Mouse (Mus musculus) lung, embryonic 14.5 days (tissue): ENCODE measurements around the gene Aebp2. TPM values are rescaled to one million over a fixed set of nuclear protein-coding genes. Genes with fewer than 3 reads are reported as not detected.
"Not testable (repeated sequence)": the region's sequence is repeated elsewhere in the genome, so short reads cannot be mapped to it uniquely, and the experiment has no call there.

Source experiments
- ATAC-seq: fragments of 200-750 bp; cut with Nextera tagmentation; 2 replicates; pipeline ENCODE4 v1.8.0; 2017; ENCODE audit warnings: mild to moderate bottlenecking, moderate TSS enrichment, moderate library complexity; ENCODE audit not compliant: insufficient read depth
- DNase-seq: peaks from one replicate; pipeline ENCODE4 v3.0.0-alpha.2; 2015
- H3K27ac ChIP-seq: fragments of 300-500 bp; sonication (generic); 2 replicates; pipeline ENCODE4 v1.5.1; 2014; ENCODE audit warnings: low read depth, mild to moderate bottlenecking, moderate library complexity
- H3K27me3 ChIP-seq: fragments of 300-500 bp; sonication (generic); 2 replicates; pipeline ENCODE4 v1.6.1; 2014; ENCODE audit warnings: low read length, control low read depth; ENCODE audit not compliant: insufficient read depth
- H3K36me3 ChIP-seq: fragments of 300-500 bp; sonication (generic); 2 replicates; pipeline ENCODE4 v1.6.1; 2014; ENCODE audit warnings: control low read depth; ENCODE audit not compliant: insufficient read depth
- H3K4me1 ChIP-seq: fragments of 300-500 bp; sonication (generic); 2 replicates; pipeline ENCODE4 v1.6.1; 2014; ENCODE audit warnings: antibody characterized with exemption, control low read depth; ENCODE audit not compliant: insufficient read depth
- H3K4me2 ChIP-seq: fragments of 300-500 bp; sonication (generic); 2 replicates; pipeline ENCODE4 v1.6.1; 2014; ENCODE audit warnings: mild to moderate bottlenecking
- H3K4me3 ChIP-seq: fragments of 300-500 bp; sonication (generic); 2 replicates; pipeline ENCODE4 v1.5.1; 2014; ENCODE audit warnings: low read depth, low read length
- H3K9ac ChIP-seq: fragments of 300-500 bp; sonication (generic); 2 replicates; pipeline ENCODE4 v1.6.1; 2014
- H3K9me3 ChIP-seq: fragments of 300-500 bp; sonication (generic); 2 replicates; pipeline ENCODE4 v1.6.1; 2016; ENCODE audit warnings: low read depth, low read length, control low read depth
- CTCF ChIP-seq: IDR thresholded peaks from 2 replicates; pipeline ENCODE4 v1.5.1; 2016; ENCODE audit warnings: antibody characterized with exemption, low read depth
- WGBS: fragments of 180-500 bp; shearing (Covaris S2); extraction: QIAGEN DNeasy Blood & Tissue Kit; methylation state at CpG from one replicate; pipeline ENCODE4 v1.1.7; 2014; 5-methylcytosine and 5-hydroxymethylcytosine counted together
- polyA plus RNA-seq: library from polyadenylated mRNA; unstranded; fragments of >200 nt; fragmentation: Nextera tagmentation; extraction: Ambion mirVana; gene quantifications from 2 replicates; pipeline ENCODE4 v1.2.1, GENCODE M21; 2014

The Aebp2 gene
- polyA plus RNA-seq, 1 experiment from 2014 or later = 15.3 TPM

GRCm38 (mm10) chr6:140586714-140587259 is 35.7 kb upstream of the Aebp2 start:
- Histone ChIP-seq H3K4me3 (no peak overlapping the region), H3K27me3 (no peaks in the 10 kb centered on the region), H3K9me3 (no peaks in the 10 kb centered on the region), H3K36me3 (peaks cover 75% of the 10 kb centered on the region), H3K9ac (no peak overlapping the region), H3K27ac (no peak overlapping the region), H3K4me1 (no peaks in the 10 kb centered on the region), H3K4me2 (no peak overlapping the region)
- TF ChIP-seq CTCF = no peak
- no peak; the same call in 1 of the 2 replicates for ATAC-seq
- no peak for DNase-seq
- WGBS = 74% methylated on average over 8 of the region's 8 CpGs

GRCm38 (mm10) chr6:140591331-140591730 is 31.1 kb upstream of the Aebp2 start:
- H3K4me3 ChIP-seq = no peak overlapping the region
- H3K9ac ChIP-seq = no peak overlapping the region
- DNase-seq (no peak), ATAC-seq (no peak)
- no peaks in the 10 kb centered on the region for H3K9me3 ChIP-seq
- no peak overlapping the region for H3K27ac ChIP-seq
- no peak overlapping the region for H3K4me2 ChIP-seq
- 0 out of 2 replicates have a peak, but pooled peaks cover 3% of the 10 kb centered on the region for H3K4me1 ChIP-seq
- WGBS = 81% methylated on average over 5 of the region's 5 CpGs
- no peak for TF ChIP-seq CTCF
- peaks cover 81% of the 10 kb centered on the region for H3K36me3 ChIP-seq
- no peaks in the 10 kb centered on the region for H3K27me3 ChIP-seq

- H3K27me3 ChIP-seq = no peaks in the 10 kb centered on the region
- H3K36me3 ChIP-seq = peaks cover 78% of the 10 kb centered on the region
These were observed 29.8 kb upstream of the Aebp2 start for GRCm38 (mm10) chr6:140592713-140593112.

GRCm38 (mm10) chr6:140593420-140594170 is 28.9 kb upstream of the Aebp2 start:
- Histone ChIP-seq H3K4me3 (no peak overlapping the region), H3K4me1 (0 out of 2 replicates have a peak, but pooled peaks cover 3% of the 10 kb centered on the region), H3K27ac (peak overlapping the region; percentile 36; the same call in 1 of the 2 replicates), H3K4me2 (no peak overlapping the region), H3K27me3 (no peaks in the 10 kb centered on the region), H3K9ac (no peak overlapping the region), H3K9me3 (no peaks in the 10 kb centered on the region), H3K36me3 (peaks cover 75% of the 10 kb centered on the region)
- DNase-seq (peak; percentile 63), ATAC-seq (peak; percentile 32; the same call in 1 of the 2 replicates)
- no peak for TF ChIP-seq CTCF
- WGBS = 55% methylated on average over 17 of the region's 17 CpGs

More at GRCm38 (mm10) chr6:140592713-140593112, 29.8 kb upstream of the Aebp2 start:
- 0 out of 2 replicates have a peak, but pooled peaks cover 3% of the 10 kb centered on the region for H3K4me1 ChIP-seq
- no peak overlapping the region for H3K4me3 ChIP-seq
- DNase-seq (no peak), ATAC-seq (no peak)
- TF ChIP-seq CTCF = no peak
- 82% methylated on average over 8 of the region's 8 CpGs for WGBS
- no peak overlapping the region for H3K27ac ChIP-seq
- no peaks in the 10 kb centered on the region for H3K9me3 ChIP-seq
- no peak overlapping the region for H3K9ac ChIP-seq
- no peak overlapping the region for H3K4me2 ChIP-seq

- not testable (repeated sequence) for H3K4me2 ChIP-seq, DNase-seq, H3K27ac ChIP-seq, H3K4me3 ChIP-seq, H3K9me3 ChIP-seq, ATAC-seq, H3K4me1 ChIP-seq, H3K27me3 ChIP-seq, H3K9ac ChIP-seq
- WGBS = 92% methylated on average over 6 of the region's 6 CpGs
- peaks cover 64% of the 10 kb centered on the region for H3K36me3 ChIP-seq
These were observed 26.9 kb upstream of the Aebp2 start for GRCm38 (mm10) chr6:140595551-140595950.

- H3K4me1 ChIP-seq = 0 out of 2 replicates have a peak, but pooled peaks cover 3% of the 10 kb centered on the region
- WGBS = 87% methylated on average over 15 of the region's 15 CpGs
- no peak overlapping the region for H3K4me3 ChIP-seq
- H3K9ac ChIP-seq = no peak overlapping the region
- peaks cover 48% of the 10 kb centered on the region for H3K36me3 ChIP-seq
- TF ChIP-seq CTCF = no peak
- ATAC-seq (no peak), DNase-seq (no peak)
- H3K9me3 ChIP-seq = no peaks in the 10 kb centered on the region
- H3K27me3 ChIP-seq = no peaks in the 10 kb centered on the region
- no peak overlapping the region for H3K4me2 ChIP-seq
- H3K27ac ChIP-seq = no peak overlapping the region
These were observed 24.8 kb upstream of the Aebp2 start for GRCm38 (mm10) chr6:140597381-140598329.
